Mouse (Mus musculus): Measurements from ENCODE around the gene Fmnl2.

- TF ChIP-seq ZC3H11A (IDR thresholded peaks at IDR 0.05; ENCODE audit: borderline replicate concordance, low read depth, low read length) = no peak
- TF ChIP-seq CHD2 (IDR thresholded peaks at IDR 0.05; ENCODE audit: low read depth, low read length) = no peak
- TF ChIP-seq ZNF384 (IDR thresholded peaks at IDR 0.05; ENCODE audit: low read depth, low read length) = no peak
- no peak for TF ChIP-seq MAFK (IDR thresholded peaks at IDR 0.05; ENCODE audit: insufficient read depth, low read depth, low read length)
These were observed 70.2 kb downstream of the Fmnl2 start for GRCm38 (mm10) chr2:52927858-52928301.
